Mouse (Mus musculus): ENCODE measurements around the gene Brpf3.

- no peak for TF ChIP-seq RAD21 (IDR thresholded peaks at IDR 0.05; ENCODE audit: low read depth, low read length)
- TF ChIP-seq TCF12 (IDR thresholded peaks at IDR 0.05; ENCODE audit: low read depth, low read length), result no peak
- no peak for TF ChIP-seq MAX (IDR thresholded peaks at IDR 0.05; ENCODE audit: low read length)
- TF ChIP-seq JUN (IDR thresholded peaks at IDR 0.05; ENCODE audit: insufficient read depth, low read depth, low read length), result no peak
- TF ChIP-seq CTCF (conservative IDR thresholded peaks at IDR 0.05 in 1 of 2, IDR thresholded peaks at IDR 0.05 in 1 of 2; ENCODE audit: low read depth in 2 of 2, low read length in 2 of 2), result no peak
- TF ChIP-seq MAFK (IDR thresholded peaks at IDR 0.05; ENCODE audit: insufficient replicate concordance, low read length), result no peak
- TF ChIP-seq POLR2A (IDR thresholded peaks at IDR 0.05; ENCODE audit: low read depth, low read length), result no peak
- no peak for TF ChIP-seq CHD1 (IDR thresholded peaks at IDR 0.05; ENCODE audit: low read depth, low read length)
- no peak for TF ChIP-seq KAT2A (IDR thresholded peaks at IDR 0.05; ENCODE audit: insufficient replicate concordance, low read length)
- TF ChIP-seq E2F4 (IDR thresholded peaks at IDR 0.05; ENCODE audit: insufficient replicate concordance, low read depth, low read length), result no peak
- no peak for TF ChIP-seq NELFE (IDR thresholded peaks at IDR 0.05; ENCODE audit: low read depth, low read length)
- TF ChIP-seq USF2 (conservative IDR thresholded peaks at IDR 0.05; ENCODE audit: low read depth, low read length), result no peak
- TF ChIP-seq MYC (IDR thresholded peaks at IDR 0.05; ENCODE audit: low read depth, low read length), result no peak
- no peak for TF ChIP-seq UBTF (IDR thresholded peaks at IDR 0.05; ENCODE audit: low read depth, low read length)
Measured at GRCm38 (mm10) chr17:28872322-28872721, 71.4 kb downstream of the Brpf3 start.
